Comparison of ENCODE assay signal across 11 mouse cellular contexts in the genomic region with DNA sequence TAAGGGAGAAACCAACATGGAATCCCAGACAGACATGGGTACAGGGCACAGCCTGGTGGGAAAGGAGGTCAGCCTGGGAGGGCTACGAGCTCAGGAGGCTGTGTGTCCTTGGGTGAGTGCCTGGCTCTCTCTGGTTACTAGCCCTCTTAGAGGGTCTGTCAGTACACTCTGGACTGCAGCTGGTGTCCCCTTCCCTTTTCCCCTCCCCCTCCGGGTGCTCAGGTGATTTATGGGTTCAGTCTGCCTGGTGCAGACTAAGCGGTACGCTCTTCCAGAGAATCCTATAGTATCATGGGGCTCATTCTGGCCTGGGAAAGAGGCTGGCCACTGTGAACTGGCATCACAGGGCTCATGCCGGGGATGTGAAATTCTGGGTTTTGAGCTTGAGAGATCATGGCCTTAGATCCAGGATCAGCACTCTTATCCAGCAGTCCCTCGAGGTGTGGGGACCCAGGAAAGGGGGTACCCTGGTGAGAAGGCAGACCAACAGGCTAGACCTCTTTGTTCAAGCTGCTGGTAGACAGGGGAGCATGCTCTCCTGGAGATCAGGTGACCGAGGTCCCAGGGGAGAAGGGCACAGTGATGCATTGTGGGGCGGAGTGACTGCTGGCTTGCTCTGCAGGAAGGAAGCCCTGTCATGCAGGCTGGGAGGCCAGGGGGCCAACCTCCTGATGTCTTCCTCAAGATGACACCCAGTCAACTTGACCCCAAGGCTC. TPM values are rescaled to one million over a fixed set of nuclear protein-coding genes. Genes with fewer than 3 reads are reported as not detected.
DNase-seq lines count a peak whose midpoint lies in the region; ATAC-seq and TF ChIP-seq lines count a peak whose summit lies in the region.
"Had no signal": no experiment of that assay in that cellular context is flagged by ENCODE, and none has a peak within 500 bp of the region (broad histone marks: within the 10 kb centered on the region; RNA-seq: fewer than 3 reads in every experiment).

No protein-coding gene starts in this region.

- TF ChIP-seq CTCF in intestine, postnatal 0 days (IDR thresholded peaks at IDR 0.05; ENCODE audit: low read depth) = no peak
- no peak for TF ChIP-seq CTCF in spleen, adult 2 months (IDR thresholded peaks at IDR 0.05; ENCODE audit: extremely low read depth, insufficient read depth, insufficient read length, insufficient replicate concordance)
- TF ChIP-seq CTCF in cerebellum, adult 2 months (IDR thresholded peaks at IDR 0.05; ENCODE audit: borderline replicate concordance, insufficient read depth, low read depth, low read length) = no peak

- H3K4me2 ChIP-seq in intestine, postnatal 0 days (replicated peaks; ENCODE audit: low read depth) = no peak overlapping the region
- H3K4me2 ChIP-seq in intestine, embryonic 16.5 days (ENCODE audit: low read depth, low read length) = no peak overlapping the region
- H3K4me2 ChIP-seq in embryonic facial prominence, embryonic 13.5 days = no peak overlapping the region

- WGBS in intestine, postnatal 0 days = 72% methylated on average over 8 of the region's 8 CpGs
- 72% methylated on average over 8 of the region's 8 CpGs for WGBS in intestine, embryonic 16.5 days
- 86% methylated on average over 8 of the region's 8 CpGs for WGBS in embryonic facial prominence, embryonic 13.5 days
- WGBS in limb, embryonic 10.5 days = 68% methylated on average over 8 of the region's 8 CpGs
- 61% methylated on average over 8 of the region's 8 CpGs for WGBS in spleen, adult 2 months
- 83% methylated on average over 8 of the region's 8 CpGs for whole genome bisulfite sequencing in cerebellum, adult 2 months

- H3K4me1 ChIP-seq in intestine, postnatal 0 days (replicated peaks; ENCODE audit: control insufficient read depth, insufficient read depth, low read length) = no peaks in the 10 kb centered on the region
- H3K4me1 ChIP-seq in intestine, embryonic 16.5 days (ENCODE audit: control insufficient read depth, insufficient read depth, low read length) = peaks cover 36% of the 10 kb centered on the region
- peaks cover 11% of the 10 kb centered on the region for H3K4me1 ChIP-seq in embryonic facial prominence, embryonic 13.5 days
- H3K4me1 ChIP-seq in limb, embryonic 10.5 days = peaks cover 32% of the 10 kb centered on the region
- peaks cover 17% of the 10 kb centered on the region; the same call in 1 of the 2 replicates for H3K4me1 ChIP-seq in spleen, adult 2 months (ENCODE audit: control insufficient read depth, insufficient read depth, insufficient read length)
- peaks cover 51% of the 10 kb centered on the region for H3K4me1 ChIP-seq in cerebellum, adult 2 months (ENCODE audit: control insufficient read depth, insufficient read depth, low read length)

- TF ChIP-seq POLR2A in spleen, adult 2 months (IDR thresholded peaks at IDR 0.05; ENCODE audit: low read depth, low read length) = no peak
- no peak for TF ChIP-seq POLR2A in cerebellum, adult 2 months (IDR thresholded peaks at IDR 0.05; ENCODE audit: borderline replicate concordance, insufficient read depth, low read length)

- no peak for DNase-seq in limb, embryonic 10.5 days (ENCODE audit: low spot score)
- DNase-seq in spleen, adult 2 months (ENCODE audit: low read depth in 1 of 2, low spot score in 2 of 2) = peak; percentile 85 to 95
- DNase-seq in cerebellum, adult 2 months = no peak
- no peak for DNase-seq in left cerebral cortex, adult 11 months (ENCODE audit: low spot score)
- no peak for DNase-seq in left cerebral cortex, postnatal 36 days (ENCODE audit: low spot score in 2 of 2)
- DNase-seq: lung, postnatal 4 days; retina, postnatal 1 day had no signal

- H3K9ac ChIP-seq in intestine, postnatal 0 days (ENCODE audit: low read depth, low read length) = peak overlapping the region; percentile 0; the same call in 1 of the 2 replicates
- H3K9ac ChIP-seq in intestine, embryonic 16.5 days (ENCODE audit: low read depth, low read length) = no peak overlapping the region
- H3K9ac ChIP-seq in embryonic facial prominence, embryonic 13.5 days = 0 out of 2 replicates have a peak overlapping the region, but pooled peaks have one; percentile 27

- H3K27ac ChIP-seq in intestine, postnatal 0 days (ENCODE audit: low read depth, low read length) = no peak overlapping the region; the same call in 1 of the 2 replicates
- no peak overlapping the region for H3K27ac ChIP-seq in intestine, embryonic 16.5 days (ENCODE audit: low read length)
- no peak overlapping the region for H3K27ac ChIP-seq in embryonic facial prominence, embryonic 13.5 days
- no peak overlapping the region for H3K27ac ChIP-seq in limb, embryonic 10.5 days
- H3K27ac ChIP-seq in spleen, adult 2 months (ENCODE audit: insufficient read depth, low read length) = peak overlapping the region; percentile 93
- no peak overlapping the region for H3K27ac ChIP-seq in cerebellum, adult 2 months (ENCODE audit: insufficient read depth, low read length)

- no peaks in the 10 kb centered on the region for H3K27me3 ChIP-seq in intestine, postnatal 0 days (replicated peaks; ENCODE audit: control insufficient read depth, insufficient read depth, low read length)
- H3K27me3 ChIP-seq in intestine, embryonic 16.5 days (replicated peaks; ENCODE audit: control insufficient read depth, insufficient read depth, low read length) = no peaks in the 10 kb centered on the region
- H3K27me3 ChIP-seq in embryonic facial prominence, embryonic 13.5 days = no peaks in the 10 kb centered on the region
- H3K27me3 ChIP-seq in limb, embryonic 10.5 days (ENCODE audit: low read depth, poor library complexity, severe bottlenecking) = no peaks in the 10 kb centered on the region
- no peaks in the 10 kb centered on the region for H3K27me3 ChIP-seq in spleen, adult 2 months (ENCODE audit: control insufficient read depth, insufficient read depth, low read length)
- no peaks in the 10 kb centered on the region for H3K27me3 ChIP-seq in cerebellum, adult 2 months (ENCODE audit: control insufficient read depth, insufficient read depth, low read length)

- peak; percentile 29; the same call in 1 of the 2 replicates for ATAC-seq in intestine, postnatal 0 days
- no peak for ATAC-seq in intestine, embryonic 16.5 days
- ATAC-seq in embryonic facial prominence, embryonic 13.5 days (ENCODE audit: insufficient number of reproducible peaks, insufficient read depth, low FRiP score, low TSS enrichment, low read depth) = no peak

- no peaks in the 10 kb centered on the region for H3K9me3 ChIP-seq in intestine, postnatal 0 days (ENCODE audit: control insufficient read depth)
- no peaks in the 10 kb centered on the region for H3K9me3 ChIP-seq in intestine, embryonic 16.5 days (ENCODE audit: control insufficient read depth, low read length)
- no peaks in the 10 kb centered on the region for H3K9me3 ChIP-seq in embryonic facial prominence, embryonic 13.5 days
- H3K9me3 ChIP-seq in limb, embryonic 10.5 days (replicated peaks) = no peaks in the 10 kb centered on the region

- H3K4me3 ChIP-seq in intestine, postnatal 0 days (ENCODE audit: low read depth, low read length) = no peak overlapping the region
- no peak overlapping the region for H3K4me3 ChIP-seq in intestine, embryonic 16.5 days (ENCODE audit: low read length)
- H3K4me3 ChIP-seq in embryonic facial prominence, embryonic 13.5 days = no peak overlapping the region
- 0 out of 2 replicates have a peak overlapping the region, but pooled peaks have one; percentile 2 for H3K4me3 ChIP-seq in limb, embryonic 10.5 days
- peak overlapping the region; percentile 43; the same call in 1 of the 2 replicates for H3K4me3 ChIP-seq in spleen, adult 2 months (ENCODE audit: extremely low read depth, insufficient read depth, insufficient read length)
- H3K4me3 ChIP-seq in cerebellum, adult 2 months (replicated peaks; ENCODE audit: insufficient read depth, low read depth, low read length) = no peak overlapping the region

- intact Hi-C loops in left cerebral cortex, postnatal 36 days (cut with DNase I) = no loop called here

- H3K36me3 ChIP-seq in intestine, postnatal 0 days (ENCODE audit: control insufficient read depth, insufficient read depth) = peaks cover 51% of the 10 kb centered on the region
- peaks cover 22% of the 10 kb centered on the region for H3K36me3 ChIP-seq in intestine, embryonic 16.5 days (ENCODE audit: control insufficient read depth, insufficient read depth, low read length)
- H3K36me3 ChIP-seq in embryonic facial prominence, embryonic 13.5 days = peaks cover 81% of the 10 kb centered on the region
- H3K36me3 ChIP-seq in limb, embryonic 10.5 days = peaks cover 86% of the 10 kb centered on the region
- H3K36me3 ChIP-seq in spleen, adult 2 months (ENCODE audit: control insufficient read depth, insufficient read depth, low read length) = peaks cover 21% of the 10 kb centered on the region

RNA-seq across cellular contexts. Expression of gene Pias4, which starts 6.0 kb away (rescaled TPM):
- 32.8 and 36.5 TPM in 2 replicates for polyA plus RNA-seq in intestine, postnatal 0 days (2015; fragmentation: Nextera tagmentation; extraction: Ambion mirVana)
- polyA plus RNA-seq in intestine, embryonic 16.5 days (2015; fragmentation: Nextera tagmentation; extraction: Ambion mirVana) = 52.5 and 54.4 TPM in 2 replicates
- 58.1 and 60.9 TPM in 2 replicates for polyA plus RNA-seq in embryonic facial prominence, embryonic 13.5 days (2015; fragmentation: Nextera tagmentation; extraction: Ambion mirVana)
- 73.6 and 73.9 TPM in 2 replicates for polyA plus RNA-seq in limb, embryonic 10.5 days (2016; fragmentation: Nextera tagmentation; extraction: Ambion mirVana)
- 36.1 and 45.8 TPM in 2 replicates for polyA plus RNA-seq in spleen, adult 2 months (2012; rRNA removed)
- polyA plus RNA-seq in cerebellum, adult 2 months (2012; rRNA removed) = 34.8 and 36.0 TPM in 2 replicates
- 10 to 100 TPM; 26.7 to 31.8 TPM for total RNA-seq in left cerebral cortex, postnatal 36 days (2021)

RNA-seq across cellular contexts. Expression of gene Eef2, which starts 14.7 kb away (rescaled TPM):
- polyA plus RNA-seq in intestine, postnatal 0 days (2015; fragmentation: Nextera tagmentation; extraction: Ambion mirVana) = 286 and 316 TPM in 2 replicates
- 526 and 531 TPM in 2 replicates for polyA plus RNA-seq in intestine, embryonic 16.5 days (2015; fragmentation: Nextera tagmentation; extraction: Ambion mirVana)
- 622 and 633 TPM in 2 replicates for polyA plus RNA-seq in embryonic facial prominence, embryonic 13.5 days (2015; fragmentation: Nextera tagmentation; extraction: Ambion mirVana)
- polyA plus RNA-seq in limb, embryonic 10.5 days (2016; fragmentation: Nextera tagmentation; extraction: Ambion mirVana) = 575 and 611 TPM in 2 replicates
- 1,457 and 1,736 TPM in 2 replicates for polyA plus RNA-seq in spleen, adult 2 months (2012; rRNA removed)
- polyA plus RNA-seq in cerebellum, adult 2 months (2012; rRNA removed) = 1,163 and 1,164 TPM in 2 replicates
- 100 to 1,000 TPM; 857 to 954 TPM for total RNA-seq in left cerebral cortex, postnatal 36 days (2021)

RNA-seq across cellular contexts. Expression of gene Dapk3, which starts 21.0 kb away (rescaled TPM):
- 50.5 and 53.4 TPM in 2 replicates for polyA plus RNA-seq in intestine, postnatal 0 days (2015; fragmentation: Nextera tagmentation; extraction: Ambion mirVana)
- polyA plus RNA-seq in intestine, embryonic 16.5 days (2015; fragmentation: Nextera tagmentation; extraction: Ambion mirVana) = 15.4 and 47.6 TPM in 2 replicates
- 57.1 and 60.1 TPM in 2 replicates for polyA plus RNA-seq in embryonic facial prominence, embryonic 13.5 days (2015; fragmentation: Nextera tagmentation; extraction: Ambion mirVana)
- 46.5 and 52.0 TPM in 2 replicates for polyA plus RNA-seq in limb, embryonic 10.5 days (2016; fragmentation: Nextera tagmentation; extraction: Ambion mirVana)
- 58.0 and 84.5 TPM in 2 replicates for polyA plus RNA-seq in spleen, adult 2 months (2012; rRNA removed)
- 70.7 and 73.0 TPM in 2 replicates for polyA plus RNA-seq in cerebellum, adult 2 months (2012; rRNA removed)
- 10 to 100 TPM; 75.0 to 76.4 TPM for total RNA-seq in left cerebral cortex, postnatal 36 days (2021)

RNA-seq across cellular contexts. Expression of gene 4930442H23Rik, which starts 21.9 kb away (rescaled TPM):
- 0.12 TPM in 2 replicates for polyA plus RNA-seq in intestine, postnatal 0 days (2015; fragmentation: Nextera tagmentation; extraction: Ambion mirVana)
- not detected in 2 replicates for polyA plus RNA-seq in intestine, embryonic 16.5 days (2015; fragmentation: Nextera tagmentation; extraction: Ambion mirVana)
- not detected in 2 replicates for polyA plus RNA-seq in embryonic facial prominence, embryonic 13.5 days (2015; fragmentation: Nextera tagmentation; extraction: Ambion mirVana)
- polyA plus RNA-seq in limb, embryonic 10.5 days (2016; fragmentation: Nextera tagmentation; extraction: Ambion mirVana) = not detected in 2 replicates
- polyA plus RNA-seq in spleen, adult 2 months (2012; rRNA removed) = not detected in 2 replicates
- polyA plus RNA-seq in cerebellum, adult 2 months (2012; rRNA removed) = not detected in 2 replicates
- total RNA-seq in left cerebral cortex, postnatal 36 days (2021) = not detected
- total RNA-seq: left cerebral cortex, adult 18-20 months had no signal

RNA-seq across cellular contexts. Expression of gene Zbtb7a, which starts 26.7 kb away (rescaled TPM):
- polyA plus RNA-seq in intestine, postnatal 0 days (2015; fragmentation: Nextera tagmentation; extraction: Ambion mirVana) = 54.1 and 67.6 TPM in 2 replicates
- polyA plus RNA-seq in intestine, embryonic 16.5 days (2015; fragmentation: Nextera tagmentation; extraction: Ambion mirVana) = 46.2 and 47.4 TPM in 2 replicates
- 27.0 and 27.9 TPM in 2 replicates for polyA plus RNA-seq in embryonic facial prominence, embryonic 13.5 days (2015; fragmentation: Nextera tagmentation; extraction: Ambion mirVana)
- polyA plus RNA-seq in limb, embryonic 10.5 days (2016; fragmentation: Nextera tagmentation; extraction: Ambion mirVana) = 9.6 and 11.7 TPM in 2 replicates
- 64.6 and 95.2 TPM in 2 replicates for polyA plus RNA-seq in spleen, adult 2 months (2012; rRNA removed)
- 61.6 and 62.9 TPM in 2 replicates for polyA plus RNA-seq in cerebellum, adult 2 months (2012; rRNA removed)
- total RNA-seq in left cerebral cortex, postnatal 36 days (2021) = 100 to 1,000 TPM; 120 to 133 TPM

Comparison
In these comparisons a context has a peak if more than half of its experiments do, and no peak if none do; other contexts are left out.
1. H3K4me3 ChIP-seq: peak in limb, embryonic 10.5 days (single experiment) and spleen, adult 2 months (single experiment); none in intestine, postnatal 0 days (single experiment), intestine, embryonic 16.5 days (single experiment), embryonic facial prominence, embryonic 13.5 days (single experiment) and cerebellum, adult 2 months (single experiment).
2. DNase-seq: peak in spleen, adult 2 months (2 of 2); none in limb, embryonic 10.5 days (single experiment), cerebellum, adult 2 months (0 of 2), left cerebral cortex, adult 11 months (single experiment) and left cerebral cortex, postnatal 36 days (0 of 2).